Mouse (Mus musculus) megakaryocyte-erythroid progenitor cell, adult 5-6 weeks (primary cell): Measurements from ENCODE around the gene Whamm. TPM values are rescaled to one million over a fixed set of nuclear protein-coding genes. Genes with fewer than 3 reads are reported as not detected.

Experiments used
- ATAC-seq: replicated peaks from 2 replicates; pipeline ENCODE4 v1.8.0; 2016; ENCODE audit warnings: mild to moderate bottlenecking, inconsistent platforms; ENCODE audit not compliant: severe bottlenecking, poor library complexity, low FRiP score, low TSS enrichment
- total RNA-seq, 2 experiments: library from RNA; stranded (forward) in 1 of 2; stranded (reverse) in 1 of 2; fragments of 200-1000, 215-1000 nt in 1 of 2; fragments of >200 nt in 1 of 2; fragmentation: Nextera tagmentation in 1 of 2; gene quantifications; 2 replicates each; pipeline ENCODE4 v1.2.3; 2014 to 2017

Whamm gene
- total RNA-seq, 2 experiments from 2014 or later, result 21.5 to 33.8 TPM

- no peak for ATAC-seq
Measured at GRCm38 (mm10) chr7:81585326-81585725, 14.3 kb downstream of the Whamm start.

- no peak for ATAC-seq
Measured at GRCm38 (mm10) chr7:81587238-81587637, 16.2 kb downstream of the Whamm start.

- ATAC-seq, result no peak
Measured at GRCm38 (mm10) chr7:81592686-81593085, 21.6 kb downstream of the Whamm start.

GRCm38 (mm10) chr7:81593387-81593786 lies 22.3 kb downstream of the Whamm start:
- no peak for ATAC-seq

GRCm38 (mm10) chr7:81595056-81595455 lies 24.0 kb downstream of the Whamm start:
- ATAC-seq, result no peak

- ATAC-seq, result no peak
Measured at GRCm38 (mm10) chr7:81596086-81596485, 25.0 kb downstream of the Whamm start.

- ATAC-seq, result no peak
Measured at GRCm38 (mm10) chr7:81597660-81598059, 26.6 kb downstream of the Whamm start.

- ATAC-seq, result no peak
Measured at GRCm38 (mm10) chr7:81599379-81600280, 28.6 kb downstream of the Whamm start.

GRCm38 (mm10) chr7:81604991-81605390 lies 33.9 kb downstream of the Whamm start:
- ATAC-seq, result no peak

- ATAC-seq, result peak; percentile 89
Measured at GRCm38 (mm10) chr7:81605489-81605888, 34.4 kb downstream of the Whamm start.

GRCm38 (mm10) chr7:81606452-81606851 lies 35.4 kb downstream of the Whamm start:
- 0 out of 2 replicates have a peak, but pooled peaks have one; percentile 34 for ATAC-seq

- ATAC-seq, result peak; percentile 69
Measured at GRCm38 (mm10) chr7:81610125-81610524, 39.1 kb downstream of the Whamm start.

- ATAC-seq, result no peak
Measured at GRCm38 (mm10) chr7:81612856-81613635, 42.0 kb downstream of the Whamm start.

- ATAC-seq, result no peak
Measured at GRCm38 (mm10) chr7:81615031-81615430, 44.0 kb downstream of the Whamm start.

- 0 out of 2 replicates have a peak, but pooled peaks have one; percentile 22 for ATAC-seq
Measured at GRCm38 (mm10) chr7:81622793-81623192, 51.7 kb downstream of the Whamm start.

GRCm38 (mm10) chr7:81623767-81624166 lies 52.7 kb downstream of the Whamm start:
- no peak for ATAC-seq

GRCm38 (mm10) chr7:81626460-81626859 lies 55.4 kb downstream of the Whamm start:
- peak; percentile 44; the same call in 1 of the 2 replicates for ATAC-seq

GRCm38 (mm10) chr7:81631261-81631660 lies 60.2 kb downstream of the Whamm start:
- no peak for ATAC-seq

- no peak for ATAC-seq
Measured at GRCm38 (mm10) chr7:81632586-81632985, 61.5 kb downstream of the Whamm start.

GRCm38 (mm10) chr7:81641101-81641500 lies 70.0 kb downstream of the Whamm start:
- no peak for ATAC-seq
